Mouse (Mus musculus) liver, embryonic 11.5 days (tissue): ENCODE results near the gene Cep85l. TPM values are rescaled to one million over a fixed set of nuclear protein-coding genes. Genes with fewer than 3 reads are reported as not detected.
A peak's percentile ranks its signal among the peaks of the same experiment; 100 is the strongest.

ENCODE experiments used
- ATAC-seq: fragments of 200-750 bp; cut with Nextera tagmentation; replicated peaks from 2 replicates; pipeline ENCODE4 v1.8.0; 2017; ENCODE audit warnings: moderate number of reproducible peaks, mild to moderate bottlenecking, moderate TSS enrichment, moderate library complexity; ENCODE audit not compliant: low FRiP score
- DNase-seq: peaks from one replicate; pipeline ENCODE4 v3.0.0-alpha.2; 2017; ENCODE audit warnings: low spot score
- H3K27ac ChIP-seq: fragments of 300-500 bp; sonication (generic); 2 replicates; pipeline ENCODE4 v1.5.1; 2014; ENCODE audit warnings: mild to moderate bottlenecking, low read depth, low read length, control low read depth
- H3K27me3 ChIP-seq: fragments of 300-500 bp; sonication (generic); replicated peaks from 2 replicates; pipeline ENCODE4 v1.6.1; 2014; ENCODE audit warnings: low read length, mixed read lengths; ENCODE audit not compliant: control insufficient read depth, insufficient read depth
- H3K36me3 ChIP-seq: fragments of 300-500 bp; sonication (generic); 2 replicates; pipeline ENCODE4 v1.6.1; 2014; ENCODE audit warnings: mild to moderate bottlenecking, low read length, moderate library complexity, mixed read lengths; ENCODE audit not compliant: control insufficient read depth, insufficient read depth
- H3K4me1 ChIP-seq: fragments of 300-500 bp; sonication (generic); replicated peaks from 2 replicates; pipeline ENCODE4 v1.6.1; 2014; ENCODE audit warnings: low read length, mixed read lengths; ENCODE audit not compliant: control insufficient read depth, insufficient read depth
- H3K4me2 ChIP-seq: fragments of 300-500 bp; sonication (generic); 2 replicates; pipeline ENCODE4 v1.6.1; 2014; ENCODE audit warnings: mild to moderate bottlenecking, control low read depth, moderate library complexity
- H3K4me3 ChIP-seq: fragments of 300-500 bp; sonication (generic); 2 replicates; pipeline ENCODE4 v1.5.1; 2014; ENCODE audit warnings: low read depth, low read length, control low read depth
- H3K9ac ChIP-seq: fragments of 300-500 bp; sonication (generic); 2 replicates; pipeline ENCODE4 v1.6.1; 2014; ENCODE audit warnings: low read depth, low read length, control low read depth
- H3K9me3 ChIP-seq: fragments of 300-500 bp; sonication (generic); 2 replicates; pipeline ENCODE4 v1.6.1; 2016; ENCODE audit warnings: low read length, inconsistent platforms, mixed read lengths; ENCODE audit not compliant: control insufficient read depth
- WGBS: fragments of 180-500 bp; shearing (Covaris S2); extraction: QIAGEN DNeasy Blood & Tissue Kit; methylation state at CpG from one replicate; pipeline ENCODE4 v1.1.7; 2014; 5-methylcytosine and 5-hydroxymethylcytosine counted together
- polyA plus RNA-seq: library from polyadenylated mRNA; unstranded; fragments of >200 nt; fragmentation: Nextera tagmentation; extraction: Ambion mirVana; gene quantifications from 2 replicates; pipeline ENCODE4 v1.2.1, GENCODE M21; 2014

Cep85l gene
- polyA plus RNA-seq, 1 experiment from 2014 or later, result 2.6 TPM

DNA sequence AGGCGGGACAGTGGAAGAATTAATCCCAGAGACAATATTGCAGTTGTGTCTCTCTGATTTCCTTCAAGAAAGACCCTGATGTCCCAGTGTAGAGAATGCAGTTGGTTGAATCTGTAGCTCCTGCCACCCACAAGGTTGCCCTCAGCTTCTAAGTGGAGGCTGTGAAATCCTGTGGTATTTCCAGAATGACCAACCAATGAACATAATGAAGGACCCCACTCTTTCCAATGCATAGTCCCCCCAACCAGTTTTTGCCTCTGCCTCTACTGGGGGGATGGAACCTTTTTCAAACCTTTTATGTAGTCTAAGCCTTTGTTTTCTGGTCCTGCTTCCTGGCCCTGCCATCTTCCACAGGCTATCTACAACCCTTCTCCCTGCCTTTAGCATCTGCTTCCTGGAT lies 5.1 kb upstream of the Cep85l start:
- ATAC-seq (no peak), DNase-seq (no peak)
- no peaks in the 10 kb centered on the region for H3K9me3 ChIP-seq
- H3K27me3 ChIP-seq, result no peaks in the 10 kb centered on the region
- H3K36me3 ChIP-seq, result no peaks in the 10 kb centered on the region
- H3K27ac ChIP-seq, result no peak overlapping the region
- no peak overlapping the region for H3K4me3 ChIP-seq
- WGBS, result 86% methylated on average over 1 of the region's 1 CpGs
- no peak overlapping the region for H3K9ac ChIP-seq
- H3K4me2 ChIP-seq, result no peak overlapping the region
- no peaks in the 10 kb centered on the region; the same call in 1 of the 2 replicates for H3K4me1 ChIP-seq

DNA sequence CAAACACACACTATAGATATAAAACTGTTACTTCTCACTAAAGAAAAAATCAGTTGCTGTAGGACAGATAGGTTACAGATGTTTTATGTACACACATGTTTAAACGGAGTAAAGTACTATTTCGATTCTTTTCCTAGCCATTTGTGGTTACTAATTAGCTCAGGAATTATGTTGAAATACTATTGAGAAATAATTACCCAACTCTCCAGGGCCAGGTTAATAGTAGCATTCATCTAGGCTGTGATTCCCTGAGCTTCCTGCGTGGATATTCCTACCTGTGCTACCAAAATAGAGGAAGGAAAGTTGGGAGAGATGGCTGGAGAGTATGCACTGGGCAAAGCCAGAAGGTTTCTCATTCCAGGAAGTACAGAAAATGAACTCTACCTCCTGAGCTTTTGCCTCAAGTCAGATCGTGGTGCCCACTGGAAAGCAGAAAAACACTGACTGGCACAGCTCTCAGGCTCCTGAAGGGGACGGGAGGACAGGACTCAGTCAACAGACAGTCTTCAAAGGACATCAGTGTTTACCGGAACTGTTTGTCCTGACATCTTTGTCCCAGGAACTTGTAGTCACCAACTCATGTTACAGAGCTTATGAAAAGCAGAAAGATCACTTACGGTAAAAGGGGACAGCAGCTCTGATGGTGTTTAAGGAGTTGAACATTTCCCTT lies 3.1 kb upstream of the Cep85l start:
- H3K4me2 ChIP-seq, result no peak overlapping the region
- no peak overlapping the region for H3K9ac ChIP-seq
- no peak for DNase-seq
- no peak overlapping the region for H3K27ac ChIP-seq
- H3K4me3 ChIP-seq, result no peak overlapping the region
- no peaks in the 10 kb centered on the region for H3K36me3 ChIP-seq
- H3K27me3 ChIP-seq, result no peaks in the 10 kb centered on the region
- 65% methylated on average over 7 of the region's 7 CpGs for WGBS
- no peak for ATAC-seq
- H3K9me3 ChIP-seq, result no peaks in the 10 kb centered on the region
- H3K4me1 ChIP-seq, result peaks cover 2% of the 10 kb centered on the region; the same call in 1 of the 2 replicates

DNA sequence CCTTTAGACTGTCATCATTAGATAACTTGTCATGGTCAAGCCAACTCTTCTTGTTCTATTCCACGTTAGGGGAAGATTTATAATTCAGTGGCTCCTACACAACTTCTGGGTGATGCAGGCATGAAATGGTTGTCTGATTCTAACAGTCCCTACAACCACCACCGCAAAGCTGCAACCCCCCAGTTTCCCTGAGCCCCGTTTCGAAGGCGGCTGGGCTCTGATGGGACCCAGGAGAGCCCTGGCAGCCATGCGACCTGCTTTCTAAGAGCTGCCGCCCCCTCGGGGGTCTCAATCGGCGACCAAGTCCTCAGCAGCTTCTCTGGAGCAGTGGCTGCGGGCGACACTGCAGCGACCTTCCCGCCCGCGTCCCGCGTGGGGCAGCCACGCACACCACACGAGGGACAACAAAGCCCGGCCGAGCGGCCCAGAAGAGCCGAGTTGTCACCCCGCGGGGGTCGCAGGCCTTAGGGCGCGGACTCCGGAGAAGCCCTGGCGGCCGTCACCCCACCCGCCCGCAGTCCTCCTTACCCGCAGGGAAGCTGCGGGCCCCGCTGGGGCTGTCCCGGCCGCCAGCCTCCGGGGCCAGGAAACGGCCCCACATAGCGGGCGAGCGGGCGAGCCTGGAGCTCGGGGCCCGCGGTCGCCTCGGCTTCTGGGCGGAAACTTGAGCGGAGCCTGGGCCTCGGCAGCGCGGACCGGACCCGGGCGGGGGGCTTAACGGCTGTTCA lies 602 bp downstream of the Cep85l start:
- Histone ChIP-seq H3K9ac (peak overlapping the region; percentile 82), H3K4me3 (peak overlapping the region; percentile 92), H3K27me3 (no peaks in the 10 kb centered on the region), H3K4me1 (peaks cover 3% of the 10 kb centered on the region; the same call in 1 of the 2 replicates), H3K36me3 (no peaks in the 10 kb centered on the region), H3K27ac (peak overlapping the region; percentile 81), H3K4me2 (peak overlapping the region; percentile 69), H3K9me3 (no peaks in the 10 kb centered on the region)
- under 1% methylated on average over 58 of the region's 59 CpGs for WGBS
- DNase-seq (peak; percentile 69), ATAC-seq (peak; percentile 77)

DNA sequence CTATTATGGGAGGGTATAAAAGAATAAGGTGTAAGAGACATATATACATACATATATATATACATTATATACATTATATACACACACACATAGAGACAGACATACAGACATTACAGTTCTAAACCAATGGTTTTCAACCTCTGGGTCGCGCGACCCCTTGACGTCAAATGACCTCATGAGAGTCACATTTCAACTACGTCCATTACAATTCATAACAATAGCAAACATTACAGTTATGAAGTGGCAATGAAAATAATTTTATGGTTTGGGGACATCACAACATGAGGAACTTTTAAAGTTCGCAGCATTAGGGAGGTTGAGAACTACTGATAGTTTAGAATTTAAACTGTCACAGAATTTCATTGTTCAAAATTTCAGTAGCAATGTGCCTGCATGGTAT lies 1.5 kb downstream of the Cep85l start:
- peak overlapping the region; percentile 69 for H3K4me2 ChIP-seq
- peaks cover 3% of the 10 kb centered on the region; the same call in 1 of the 2 replicates for H3K4me1 ChIP-seq
- no peaks in the 10 kb centered on the region for H3K9me3 ChIP-seq
- no peak overlapping the region for H3K27ac ChIP-seq
- H3K36me3 ChIP-seq, result no peaks in the 10 kb centered on the region
- ATAC-seq, result no peak
- peak overlapping the region; percentile 92 for H3K4me3 ChIP-seq
- peak overlapping the region; percentile 82; the same call in 1 of the 2 replicates for H3K9ac ChIP-seq
- no peaks in the 10 kb centered on the region for H3K27me3 ChIP-seq
- no peak for DNase-seq
- 74% methylated on average over 6 of the region's 6 CpGs for WGBS

DNA sequence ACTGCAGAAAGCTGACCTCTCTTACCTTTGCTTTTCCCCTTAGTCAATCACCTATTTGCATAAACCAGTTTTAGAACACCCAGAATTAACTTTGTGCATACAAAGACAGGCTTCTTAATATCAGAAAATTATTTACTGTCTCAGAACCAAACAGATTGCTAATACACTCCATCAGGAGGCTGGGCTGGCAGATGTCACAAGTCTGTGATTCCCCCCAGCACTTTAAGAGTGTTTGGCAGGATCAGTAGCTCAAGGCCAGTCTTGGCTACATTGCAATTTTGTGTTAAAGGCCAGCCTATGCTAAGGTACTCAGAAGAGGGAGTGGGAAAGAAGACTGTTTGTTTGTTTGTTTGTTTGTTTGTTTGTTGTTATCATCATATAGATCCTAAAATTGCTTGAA lies 2.7 kb downstream of the Cep85l start:
- no peaks in the 10 kb centered on the region for H3K9me3 ChIP-seq
- no peak overlapping the region for H3K4me2 ChIP-seq
- no peaks in the 10 kb centered on the region for H3K27me3 ChIP-seq
- no peak overlapping the region for H3K27ac ChIP-seq
- DNase-seq (no peak), ATAC-seq (no peak)
- H3K36me3 ChIP-seq, result no peaks in the 10 kb centered on the region
- peaks cover 3% of the 10 kb centered on the region; the same call in 1 of the 2 replicates for H3K4me1 ChIP-seq
- no peak overlapping the region for H3K4me3 ChIP-seq
- H3K9ac ChIP-seq, result no peak overlapping the region

DNA sequence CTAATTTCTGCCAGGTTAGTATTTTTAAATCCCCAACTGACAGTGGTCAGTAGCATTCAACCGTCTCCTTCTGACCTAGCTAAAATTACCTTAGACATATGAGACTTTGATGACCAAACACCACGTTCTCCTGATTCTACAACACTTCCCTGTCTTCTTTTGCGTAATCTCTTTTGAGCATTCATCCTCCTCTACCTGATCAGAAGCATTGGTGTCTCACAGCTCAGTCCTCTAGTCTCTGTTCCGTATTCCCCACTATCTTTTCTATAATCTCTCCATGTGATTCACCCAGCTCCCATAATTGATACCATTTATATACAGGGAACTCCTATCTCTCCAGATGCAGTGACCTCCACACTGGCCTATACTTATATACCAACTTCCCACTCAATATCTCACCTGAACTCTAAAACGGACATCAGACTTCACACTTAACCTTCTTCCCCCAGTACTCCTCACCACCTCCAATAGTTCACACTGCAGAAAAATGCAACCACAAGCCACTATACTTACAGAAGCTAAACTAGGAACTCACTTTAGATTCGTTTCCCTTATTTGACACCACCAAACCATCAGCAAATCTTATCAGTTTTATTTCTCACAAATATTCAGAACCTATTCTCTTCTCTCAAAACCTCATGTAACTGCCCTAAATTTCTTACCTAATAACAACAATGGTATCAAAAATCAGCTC lies 5.7 kb downstream of the Cep85l start:
- Histone ChIP-seq H3K4me1 (peaks cover 3% of the 10 kb centered on the region; the same call in 1 of the 2 replicates), H3K4me3 (no peak overlapping the region), H3K27ac (no peak overlapping the region), H3K36me3 (no peaks in the 10 kb centered on the region), H3K9me3 (peaks cover 5% of the 10 kb centered on the region; the same call in 1 of the 2 replicates), H3K9ac (no peak overlapping the region), H3K27me3 (no peaks in the 10 kb centered on the region), H3K4me2 (no peak overlapping the region)
- DNase-seq (no peak), ATAC-seq (no peak)
- 77% methylated on average over 6 of the region's 6 CpGs for WGBS

DNA sequence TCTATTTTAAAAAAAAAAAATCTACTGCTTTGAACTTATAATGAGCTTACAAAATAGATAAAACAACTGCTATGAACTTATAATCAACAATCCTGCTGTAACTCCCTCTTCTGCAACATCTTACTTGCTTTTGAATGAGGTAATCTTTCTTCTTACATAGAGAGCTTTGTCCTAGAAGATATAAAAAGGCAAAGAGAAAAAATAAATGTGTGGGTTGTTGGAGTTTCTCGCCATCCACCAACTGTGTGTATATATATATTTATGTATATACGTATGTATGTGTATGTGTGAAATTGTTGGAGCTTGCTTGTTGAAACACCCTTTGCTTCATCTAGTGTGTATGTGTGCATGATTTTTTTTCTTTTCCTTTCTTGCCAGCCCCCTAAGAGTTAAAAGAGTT lies 12.5 kb downstream of the Cep85l start:
- WGBS, result 94% methylated on average over 2 of the region's 2 CpGs

DNA sequence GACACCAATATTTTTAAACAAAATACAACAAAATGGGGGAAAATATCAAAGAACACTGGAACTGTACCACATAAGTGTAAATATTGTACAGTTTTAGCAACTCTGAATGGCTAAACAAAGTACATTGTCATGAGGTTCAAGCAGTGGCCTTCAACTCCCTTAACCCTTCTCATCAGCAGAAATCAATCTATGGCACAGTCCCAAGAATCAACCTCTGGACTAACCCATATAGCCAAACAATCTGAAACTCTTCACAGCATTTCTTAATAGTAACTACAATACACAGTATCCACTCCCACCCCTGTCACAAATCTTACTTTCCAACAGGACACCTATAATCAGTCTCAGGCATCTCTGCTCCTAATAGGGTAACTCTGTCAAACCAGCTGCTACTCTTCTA lies 15.4 kb downstream of the Cep85l start:
- no peak overlapping the region for H3K4me2 ChIP-seq
- H3K27ac ChIP-seq, result no peak overlapping the region
- H3K4me1 ChIP-seq, result no peaks in the 10 kb centered on the region
- H3K4me3 ChIP-seq, result no peak overlapping the region
- H3K9ac ChIP-seq, result no peak overlapping the region
- H3K36me3 ChIP-seq, result peaks cover 2% of the 10 kb centered on the region; the same call in 1 of the 2 replicates
- no peak for ATAC-seq
- H3K27me3 ChIP-seq, result no peaks in the 10 kb centered on the region
- no peaks in the 10 kb centered on the region for H3K9me3 ChIP-seq
- no peak for DNase-seq

More for the DNA sequence above, 12.5 kb downstream of the Cep85l start:
- ATAC-seq (no peak), DNase-seq (no peak)
- H3K36me3 ChIP-seq, result peaks cover 2% of the 10 kb centered on the region; the same call in 1 of the 2 replicates
- H3K27me3 ChIP-seq, result no peaks in the 10 kb centered on the region
- H3K4me2 ChIP-seq, result no peak overlapping the region
- no peak overlapping the region for H3K9ac ChIP-seq
- peaks cover 5% of the 10 kb centered on the region; the same call in 1 of the 2 replicates for H3K9me3 ChIP-seq
- H3K4me1 ChIP-seq, result no peaks in the 10 kb centered on the region
- no peak overlapping the region for H3K27ac ChIP-seq
- no peak overlapping the region for H3K4me3 ChIP-seq
